Mouse (Mus musculus): Measurements from ENCODE around the gene Lyst.

Gene Lyst

DNA sequence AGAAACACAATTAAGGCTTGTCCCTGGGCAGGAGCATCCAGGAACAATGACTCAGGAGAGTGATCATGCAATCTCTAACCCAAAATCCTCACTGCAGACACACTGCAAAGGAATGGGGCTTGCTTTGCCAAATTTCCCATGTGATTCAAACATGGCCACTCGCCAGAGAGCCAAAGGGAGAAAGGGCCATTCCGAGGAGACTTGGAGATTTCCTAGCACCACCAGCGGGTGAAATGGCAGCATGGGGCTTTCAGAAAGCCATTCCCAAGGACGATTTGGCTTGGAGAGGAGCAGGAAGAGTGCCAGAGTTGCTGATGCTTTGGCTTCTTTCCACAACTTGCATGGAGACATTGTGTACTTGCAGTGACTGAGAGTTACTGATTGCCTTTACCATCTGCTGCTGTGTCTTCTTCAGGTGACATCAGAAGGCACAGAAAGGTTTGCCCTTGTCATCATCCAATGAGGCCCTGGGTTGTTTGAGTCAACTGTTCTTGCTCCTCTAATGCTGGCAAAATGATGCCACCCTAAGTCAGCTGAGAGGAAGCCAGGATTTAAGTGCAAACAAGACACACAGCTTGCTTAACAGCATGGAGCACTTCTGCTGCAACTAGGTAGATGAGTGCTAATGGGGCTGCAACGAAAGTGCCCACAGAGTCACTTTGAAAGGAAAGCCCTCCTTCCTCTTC, 16.5 kb upstream of the Lyst start:
- DNase-seq (ENCODE audit: low spot score in 2 of 2): peak; percentile 37 to 55

DNA sequence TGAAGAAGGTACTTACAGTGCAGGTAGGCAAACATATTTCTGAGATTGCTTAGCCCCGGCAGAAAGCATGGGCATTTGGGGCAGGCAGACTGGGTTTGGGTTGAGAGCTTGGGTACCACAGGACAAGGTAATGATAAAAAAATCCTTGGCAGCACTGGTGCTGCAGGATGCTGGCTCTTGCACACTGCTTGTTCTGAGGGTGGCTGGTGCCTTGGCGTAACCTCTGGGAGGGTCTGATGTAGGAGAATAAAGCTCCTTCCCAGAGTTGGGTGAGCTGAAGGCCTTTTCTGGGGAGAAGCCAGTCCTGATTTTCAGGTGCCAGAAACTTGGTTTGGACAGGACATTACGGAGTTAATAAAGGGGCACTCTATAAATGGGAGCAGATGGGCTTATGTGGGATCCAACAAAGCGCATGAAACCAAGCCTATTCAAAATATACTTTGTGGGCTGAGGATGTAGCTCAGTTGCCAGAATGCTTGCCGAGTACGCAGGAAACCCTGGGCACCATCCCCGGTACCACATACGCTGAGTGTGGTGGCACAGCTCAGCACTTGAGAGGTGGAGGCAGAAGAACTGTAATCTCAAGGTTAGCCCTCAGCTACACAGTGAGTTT, 15.8 kb upstream of the Lyst start:
- DNase-seq (ENCODE audit: low spot score in 2 of 2): peak; percentile 35 to 50

DNA sequence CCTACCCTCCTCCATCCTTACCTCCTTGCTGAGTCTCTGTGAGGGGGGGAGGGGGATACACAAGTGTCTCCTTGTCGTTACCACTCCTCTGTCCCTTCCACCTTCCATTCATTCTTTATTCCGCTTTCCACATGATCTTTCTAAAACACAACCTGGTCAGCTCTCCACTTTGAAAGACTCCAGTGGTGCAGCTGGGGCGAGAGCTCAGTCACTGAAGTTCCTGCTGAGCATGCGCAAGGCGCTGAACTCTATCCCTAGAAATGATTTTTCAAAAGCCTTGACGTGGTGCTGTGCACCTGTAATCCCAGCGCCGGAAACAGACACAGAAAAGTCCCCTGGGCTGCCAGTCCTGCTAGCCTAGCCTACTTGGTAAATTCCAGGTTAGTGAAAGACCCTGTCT, 15.1 kb upstream of the Lyst start:
- DNase-seq (ENCODE audit: low spot score in 2 of 2): no peak

DNA sequence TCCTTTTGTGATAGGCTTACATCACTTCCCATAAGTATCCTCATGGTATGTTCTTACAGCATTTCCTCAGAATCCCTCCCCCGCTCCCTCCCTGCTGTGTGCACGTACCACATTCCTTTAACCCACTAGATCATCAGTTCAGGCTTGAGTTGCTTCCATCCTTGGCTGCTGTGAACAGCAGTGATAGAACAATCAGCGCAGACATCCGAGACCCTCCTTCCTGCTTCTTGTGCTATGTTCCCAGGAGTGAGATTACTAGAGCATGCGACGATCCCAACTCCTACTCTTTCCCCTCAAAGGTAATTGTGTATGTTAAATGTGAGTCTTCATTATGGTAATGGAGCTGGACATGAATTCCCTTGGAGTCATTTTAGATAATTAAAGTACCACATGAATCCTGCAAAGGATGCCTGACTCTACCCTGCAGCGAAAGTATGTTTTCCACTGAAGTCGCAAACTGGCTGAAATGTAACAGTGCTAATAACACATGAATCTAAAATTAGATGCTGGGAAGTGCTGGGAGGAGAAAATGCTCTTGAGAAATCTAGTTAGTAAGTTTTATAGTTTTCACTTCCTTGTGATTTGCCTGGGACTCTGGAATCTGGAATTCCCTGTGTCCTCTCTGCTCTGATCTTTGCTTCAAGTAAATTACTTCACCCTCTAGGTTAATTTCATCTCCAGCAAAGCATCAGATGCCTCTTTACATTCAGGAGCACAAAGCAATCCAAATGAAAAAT, 13.6 kb upstream of the Lyst start:
- no peak for DNase-seq (ENCODE audit: low spot score in 2 of 2)

DNA sequence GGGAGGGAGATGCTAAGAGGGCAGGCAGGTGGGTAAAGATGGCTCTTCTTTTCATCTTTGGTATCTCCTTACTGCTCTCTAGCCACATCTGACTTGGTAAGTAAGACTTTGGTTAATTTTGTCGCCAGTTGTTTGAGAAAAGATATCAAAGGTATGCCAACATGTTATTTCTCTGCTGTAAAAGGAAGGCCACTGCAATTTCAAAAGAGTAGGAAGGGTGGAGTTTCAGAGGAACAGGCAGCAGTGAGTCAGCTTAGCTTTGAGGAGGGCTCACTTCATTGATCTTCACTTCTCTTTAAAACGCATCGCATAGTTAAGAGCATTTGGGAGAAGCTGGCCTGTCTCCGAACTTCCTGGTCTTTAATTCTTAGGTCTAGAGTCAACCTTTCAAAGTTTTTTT, 8.2 kb upstream of the Lyst start:
- DNase-seq (ENCODE audit: low spot score in 2 of 2): no peak

DNA sequence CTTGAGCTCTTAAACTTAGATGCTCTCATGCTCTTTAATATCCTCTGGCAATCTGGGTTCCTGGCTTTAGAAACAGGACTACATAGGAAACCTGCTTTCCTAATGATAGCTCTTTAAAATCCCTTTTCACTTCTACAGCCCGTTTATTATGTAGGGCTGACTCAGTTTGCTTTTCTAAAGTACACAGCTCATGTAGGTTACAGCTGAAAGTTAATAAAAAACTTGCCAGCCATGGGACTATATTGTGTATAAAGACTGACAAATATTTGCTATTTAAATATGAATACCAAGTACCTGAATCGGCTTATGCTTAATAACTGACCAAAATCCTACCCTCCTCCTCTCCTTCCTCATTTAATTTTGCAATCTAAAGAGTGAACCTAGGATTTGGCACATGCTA, 6.7 kb upstream of the Lyst start:
- DNase-seq (ENCODE audit: low spot score in 2 of 2): no peak

DNA sequence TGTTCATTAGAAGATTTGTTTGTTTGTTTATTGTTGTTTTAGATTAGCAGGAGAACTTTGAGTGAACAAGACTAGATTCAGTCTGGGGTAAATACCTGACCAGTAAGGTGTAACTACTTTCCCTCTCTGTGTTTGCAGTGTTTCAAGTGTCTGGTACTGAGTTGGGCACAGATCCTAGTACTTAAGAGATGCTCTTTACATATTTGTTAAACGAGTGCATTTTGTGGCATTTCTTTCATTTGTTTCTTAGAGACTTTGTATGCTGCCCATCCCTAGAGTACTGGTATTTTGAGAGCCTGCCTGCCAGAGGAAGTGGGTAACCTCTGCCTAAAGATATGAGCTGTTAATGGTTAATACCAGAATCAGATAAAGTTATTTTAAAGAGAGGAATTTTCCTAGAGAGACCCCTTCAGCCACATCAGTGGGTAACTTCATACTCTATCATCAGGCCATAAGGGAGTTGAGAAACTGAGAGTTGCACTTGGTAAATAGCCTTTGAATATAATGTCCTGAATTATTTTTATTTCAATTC, 2.5 kb upstream of the Lyst start:
- DNase-seq (ENCODE audit: low spot score in 2 of 2): no peak

DNA sequence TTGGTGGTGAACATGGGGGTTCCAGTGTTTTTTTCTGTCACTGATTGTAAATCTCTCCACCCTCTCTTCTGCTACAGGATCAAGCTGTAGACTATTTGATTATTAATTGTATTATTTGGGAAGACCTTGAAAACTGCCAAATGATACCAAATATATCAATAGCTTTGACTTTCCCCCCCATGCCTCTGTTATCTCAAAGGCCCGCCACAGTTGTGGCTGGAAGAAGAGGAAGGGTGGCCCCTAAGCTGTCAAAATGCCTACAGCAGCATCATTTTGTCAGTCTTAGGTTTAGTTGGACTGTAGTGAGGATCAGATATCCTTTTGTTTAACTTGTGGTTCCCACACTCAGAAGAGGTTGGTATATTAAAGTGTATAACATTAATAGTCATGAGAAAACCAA, 1.7 kb upstream of the Lyst start:
- DNase-seq (ENCODE audit: low spot score in 2 of 2): no peak

DNA sequence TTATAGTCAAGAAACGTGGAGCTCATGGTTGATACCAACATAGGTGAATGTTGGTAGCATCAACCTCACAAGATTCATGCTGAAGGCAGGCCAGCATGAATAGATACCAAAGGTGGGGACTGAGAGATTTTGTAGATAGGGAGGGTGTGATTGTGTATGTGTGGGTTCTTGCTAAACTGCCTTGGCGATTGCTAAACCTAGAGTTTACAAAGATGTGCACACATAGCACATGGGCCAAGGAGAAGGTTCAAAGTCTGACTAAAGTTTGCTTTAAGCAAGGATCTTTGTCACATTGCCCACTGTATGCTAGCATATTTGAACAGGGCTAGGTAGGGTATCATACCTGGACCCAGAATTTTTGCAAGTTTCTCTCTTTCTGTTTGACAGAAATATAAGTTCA, 1.2 kb upstream of the Lyst start:
- DNase-seq (ENCODE audit: low spot score in 2 of 2): no peak

DNA sequence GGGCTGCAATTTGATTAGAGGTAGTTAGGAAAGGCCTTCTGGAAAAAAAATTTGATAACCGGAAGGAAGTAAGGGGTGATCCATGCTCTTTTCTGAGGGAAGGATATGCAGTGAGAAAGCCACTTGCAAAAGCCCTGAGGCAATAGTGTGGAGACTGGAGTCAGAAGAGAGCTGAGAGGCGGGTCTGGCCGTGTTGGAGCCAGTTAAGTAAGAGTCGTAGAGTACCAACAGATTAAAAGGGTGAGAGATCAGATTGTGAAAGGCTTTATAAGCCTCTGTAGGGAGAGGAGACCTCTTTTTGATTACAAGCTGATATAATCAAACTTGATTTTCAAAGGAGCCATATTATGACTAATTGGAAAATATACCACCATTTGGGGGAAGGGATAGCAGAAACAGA, 1.7 kb downstream of the Lyst start:
- DNase-seq (ENCODE audit: low spot score in 2 of 2): no peak

DNA sequence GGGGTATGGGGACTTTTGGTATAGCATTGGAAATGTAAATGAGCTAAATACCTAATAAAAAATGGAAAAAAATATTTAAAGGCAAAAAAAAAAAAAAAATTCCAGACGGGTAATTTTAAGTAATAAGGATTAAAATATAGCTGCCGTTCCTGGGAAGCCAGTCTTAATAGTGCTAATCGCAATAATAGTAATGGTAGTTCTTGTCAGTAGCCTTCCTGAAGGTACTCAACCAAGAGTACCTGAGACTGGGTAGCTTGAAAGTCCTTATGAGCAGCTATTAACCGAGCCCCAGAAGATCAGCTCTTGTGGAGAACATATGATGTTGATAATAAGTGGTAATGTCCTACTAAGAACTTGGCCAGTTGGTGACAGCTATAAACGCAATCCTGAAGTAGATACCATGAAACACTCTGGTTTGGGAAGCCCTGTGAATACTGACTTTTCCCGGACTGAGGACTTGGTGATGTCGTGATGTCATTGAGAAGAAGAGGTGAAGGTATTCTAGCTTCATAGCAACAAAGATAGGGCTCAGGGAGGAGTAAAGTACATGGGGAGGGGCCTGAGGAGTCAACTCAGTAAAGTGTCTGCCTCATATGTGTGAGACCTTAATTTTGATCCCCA, 6.3 kb downstream of the Lyst start:
- no peak for DNase-seq (ENCODE audit: low spot score in 2 of 2)

DNA sequence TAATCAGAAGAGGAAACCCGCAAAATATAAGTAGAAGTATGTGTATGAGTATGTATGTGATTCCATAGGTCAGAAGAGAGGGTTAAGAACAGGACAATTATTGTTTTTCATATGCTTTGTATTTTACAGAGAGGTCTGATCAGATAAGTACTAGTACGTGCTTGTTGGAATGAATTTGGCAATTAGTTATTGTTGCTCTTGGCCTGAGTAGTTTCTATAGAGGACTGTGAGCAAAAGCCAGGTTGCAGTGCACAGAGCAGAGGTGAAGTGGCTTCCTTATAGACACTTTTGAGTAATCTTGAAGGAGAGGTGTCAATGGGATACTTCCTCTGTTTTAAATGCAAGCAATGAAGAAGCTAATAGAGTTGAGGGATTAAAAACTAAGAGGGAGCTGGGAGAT, 7.7 kb downstream of the Lyst start:
- DNase-seq (ENCODE audit: low spot score in 2 of 2): no peak

DNA sequence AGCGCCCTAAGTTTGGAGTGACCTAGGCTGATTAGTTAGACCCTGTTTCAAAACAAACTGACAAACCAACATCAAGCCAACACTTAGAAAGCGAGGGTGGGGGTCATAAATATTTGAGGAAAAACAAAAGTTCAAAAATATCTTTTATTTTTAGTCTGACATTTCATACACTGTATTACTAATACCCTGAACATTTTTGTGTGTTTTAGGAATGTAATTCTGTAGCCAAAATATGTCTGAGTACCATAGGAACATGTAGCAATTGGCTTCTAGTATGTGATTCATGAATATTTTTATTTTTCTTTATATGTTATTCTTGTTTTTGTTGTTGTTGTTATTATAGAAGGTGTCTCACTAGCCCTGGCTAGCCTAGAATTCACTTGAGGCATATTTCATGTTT, 11.2 kb downstream of the Lyst start:
- DNase-seq (ENCODE audit: low spot score in 2 of 2): no peak

DNA sequence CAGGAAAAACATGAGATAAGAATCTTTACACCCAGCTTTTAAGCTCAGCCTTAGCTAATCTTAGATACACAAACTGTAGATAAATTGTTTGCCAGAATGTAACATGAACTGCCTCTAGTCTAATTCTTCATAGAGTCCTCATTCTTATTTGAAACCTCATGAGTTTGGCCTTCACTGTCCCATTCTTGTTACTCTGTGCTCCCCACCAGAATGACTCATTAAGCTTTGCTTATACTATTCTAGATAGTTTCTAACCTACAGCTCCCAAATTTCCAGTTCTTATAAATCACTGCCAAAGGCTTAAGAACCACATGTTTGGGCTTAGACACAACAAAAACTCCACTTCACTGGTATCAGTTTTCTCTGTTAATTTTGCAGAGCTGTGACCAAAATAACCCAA, 16.0 kb downstream of the Lyst start:
- no peak for DNase-seq (ENCODE audit: low spot score in 2 of 2)

DNA sequence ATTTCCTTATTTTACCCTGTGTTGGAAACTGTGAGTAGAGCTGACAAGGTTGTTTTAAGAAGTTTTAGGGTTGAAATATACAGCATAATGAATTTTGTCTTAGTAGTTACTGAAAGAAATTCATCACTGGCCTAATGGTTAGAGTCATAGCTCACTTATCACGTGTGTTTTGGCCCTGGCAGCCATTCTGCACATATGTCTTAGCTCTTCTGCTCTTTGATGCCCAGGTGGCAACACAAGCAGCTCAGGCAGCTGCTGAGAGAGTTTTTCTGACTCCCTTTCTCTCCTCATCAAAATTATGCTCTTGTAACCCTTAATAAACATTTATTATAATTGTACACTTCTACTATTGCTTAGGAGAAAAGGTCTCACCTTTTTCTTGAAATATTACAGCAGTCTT, 18.1 kb downstream of the Lyst start:
- DNase-seq (ENCODE audit: low spot score in 2 of 2): no peak

DNA sequence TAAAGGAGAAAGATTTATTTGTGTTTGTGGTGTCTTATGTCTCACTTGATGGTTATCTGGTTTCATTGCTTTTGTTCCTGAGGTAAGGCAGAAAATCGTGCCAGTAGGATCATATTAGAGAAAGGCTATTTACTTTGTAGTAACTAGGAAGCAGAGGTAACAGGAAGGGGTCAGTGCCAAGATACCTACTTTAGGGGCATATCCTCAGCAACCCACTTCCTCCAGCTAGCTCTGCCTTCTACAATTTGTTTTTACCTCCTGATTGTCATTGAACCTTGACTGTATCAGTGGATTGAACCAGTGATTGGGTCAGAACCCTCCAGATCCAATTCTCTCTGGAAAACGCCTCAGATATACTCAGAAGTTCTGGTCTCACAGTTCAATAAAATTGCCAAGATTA, 19.5 kb downstream of the Lyst start:
- DNase-seq (ENCODE audit: low spot score in 2 of 2): no peak

DNA sequence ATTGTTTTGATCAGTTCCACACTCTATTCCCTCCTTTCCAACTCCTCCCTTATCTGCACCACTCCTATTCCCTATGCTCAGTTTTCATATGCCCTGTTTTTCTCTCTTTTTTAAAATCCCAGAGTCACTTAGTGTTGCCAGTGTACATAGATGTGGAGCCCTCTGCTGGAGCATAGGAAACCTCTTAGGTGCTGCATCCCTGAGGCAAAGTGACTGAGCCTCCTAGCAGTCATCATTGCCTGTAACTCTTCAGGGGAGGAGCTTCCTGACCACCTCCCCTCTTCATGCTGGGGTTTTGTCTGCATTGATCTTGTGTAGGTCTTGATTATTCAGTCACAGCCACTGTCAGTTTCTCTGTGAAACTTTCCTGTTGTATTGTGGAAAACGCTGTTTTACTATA, 22.7 kb downstream of the Lyst start:
- peak; percentile 27 to 47 for DNase-seq (ENCODE audit: low spot score in 2 of 2)

DNA sequence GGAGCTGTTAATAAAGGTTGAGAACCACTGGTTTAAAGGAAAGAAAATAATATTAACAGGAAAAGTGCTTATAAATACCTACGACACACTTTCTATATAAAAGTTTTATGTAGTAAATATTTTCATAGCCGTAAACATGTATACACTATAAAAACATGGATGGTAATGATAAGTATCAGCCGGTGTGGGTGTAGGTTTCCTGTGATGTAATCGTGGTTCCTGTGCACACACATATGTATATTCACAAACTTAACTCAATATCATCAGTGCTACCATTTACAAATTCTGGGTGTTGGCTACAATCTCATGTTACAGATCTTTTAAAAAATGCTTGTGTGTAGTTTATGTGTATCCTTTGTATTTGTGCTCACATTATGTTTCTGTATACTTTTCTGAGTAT, 24.0 kb downstream of the Lyst start:
- no peak for DNase-seq (ENCODE audit: low spot score in 2 of 2)

DNA sequence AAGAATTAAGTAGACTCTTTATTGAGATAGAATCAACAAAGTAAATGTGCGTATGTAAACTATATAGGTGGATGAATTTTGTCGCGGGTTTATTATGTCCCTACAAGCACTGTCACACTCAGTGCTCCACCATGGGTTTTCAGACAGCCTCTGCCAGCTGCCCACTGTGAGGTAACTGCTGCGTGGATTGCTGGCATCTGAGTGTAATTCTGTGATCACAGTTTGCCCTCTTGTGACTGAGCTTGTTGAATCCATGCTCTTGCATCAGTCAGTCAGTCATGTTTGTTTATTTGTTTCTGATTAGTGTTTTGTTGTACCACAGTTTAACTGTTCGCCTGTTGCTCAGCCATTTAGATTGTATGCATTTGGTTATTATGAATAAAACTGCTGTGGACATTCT, 31.3 kb downstream of the Lyst start:
- DNase-seq (ENCODE audit: low spot score in 2 of 2): no peak

DNA sequence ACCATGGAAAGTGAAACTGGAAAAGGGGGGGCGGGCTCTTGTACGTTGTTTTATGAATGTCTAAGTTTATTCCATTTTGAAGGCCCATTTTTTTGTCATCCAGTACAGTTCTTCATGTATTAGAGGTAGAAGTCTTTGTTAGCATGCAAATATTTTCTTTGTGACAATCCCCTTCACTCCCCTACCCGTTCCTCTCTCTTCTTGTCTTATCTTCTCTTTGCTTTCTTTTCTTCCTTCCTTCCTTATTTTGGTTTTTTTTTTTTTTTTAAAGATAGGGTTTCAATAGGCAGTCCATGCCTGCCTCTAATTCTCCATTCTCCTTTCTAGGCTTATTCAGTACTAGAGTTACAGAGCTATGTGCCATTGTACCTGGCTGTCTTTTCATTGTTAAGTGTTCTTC, 32.4 kb downstream of the Lyst start:
- no peak for DNase-seq (ENCODE audit: low spot score in 2 of 2)

DNA sequence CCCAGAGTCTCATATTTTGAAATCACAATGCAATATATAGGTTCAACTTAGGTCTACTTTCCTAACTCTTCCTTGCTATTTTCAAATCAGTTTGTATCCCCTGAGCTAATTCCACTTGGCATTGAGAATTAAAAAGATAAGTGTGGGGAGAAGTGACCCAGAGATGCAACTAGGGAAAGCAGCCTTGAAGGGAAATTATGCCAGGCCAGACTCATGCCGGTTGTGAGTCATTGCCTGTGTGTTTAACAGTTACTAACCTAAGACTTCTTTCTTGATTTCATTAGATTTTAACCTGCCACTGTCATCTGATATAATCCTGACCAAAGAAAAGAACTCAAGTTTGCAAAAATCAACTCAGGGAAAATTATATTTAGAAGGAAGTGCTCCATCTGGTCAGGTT, 43.5 kb downstream of the Lyst start:
- DNase-seq (ENCODE audit: low spot score in 2 of 2): no peak

DNA sequence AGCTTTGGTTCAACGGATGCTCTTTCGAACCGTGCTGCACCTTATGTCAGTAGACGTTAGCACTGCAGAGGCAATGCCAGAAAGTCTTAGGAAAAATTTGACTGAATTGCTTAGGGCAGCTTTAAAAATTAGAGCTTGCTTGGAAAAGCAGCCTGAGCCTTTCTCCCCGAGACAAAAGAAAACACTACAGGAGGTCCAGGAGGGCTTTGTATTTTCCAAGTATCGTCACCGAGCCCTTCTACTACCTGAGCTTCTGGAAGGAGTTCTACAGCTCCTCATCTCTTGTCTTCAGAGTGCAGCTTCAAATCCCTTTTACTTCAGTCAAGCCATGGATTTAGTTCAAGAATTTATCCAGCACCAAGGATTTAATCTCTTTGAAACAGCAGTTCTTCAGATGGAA, 44.5 kb downstream of the Lyst start:
- no peak for DNase-seq (ENCODE audit: low spot score in 2 of 2)

DNA sequence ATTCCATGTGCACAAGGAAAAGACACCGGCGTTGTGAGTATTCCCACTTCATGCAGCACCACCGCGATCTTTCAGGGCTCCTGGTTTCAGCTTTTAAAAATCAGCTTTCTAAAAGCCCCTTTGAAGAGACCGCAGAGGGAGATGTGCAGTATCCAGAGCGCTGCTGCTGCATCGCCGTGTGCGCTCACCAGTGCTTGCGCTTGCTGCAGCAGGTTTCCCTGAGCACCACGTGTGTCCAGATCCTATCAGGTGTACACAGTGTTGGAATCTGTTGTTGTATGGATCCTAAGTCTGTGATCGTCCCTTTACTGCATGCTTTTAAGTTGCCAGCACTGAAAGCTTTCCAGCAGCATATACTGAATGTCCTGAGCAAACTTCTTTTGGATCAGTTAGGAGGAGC, 45.0 kb downstream of the Lyst start:
- no peak for DNase-seq (ENCODE audit: low spot score in 2 of 2)

Data from right cerebral cortex, adult 2 months (tissue).